Mouse (Mus musculus): Measurements from ENCODE around the gene Adipor1.

- TF ChIP-seq CTCF (IDR thresholded peaks at IDR 0.05; ENCODE audit: low read depth, low read length), result no peak
- no peak for TF ChIP-seq POLR2A (IDR thresholded peaks at IDR 0.05; ENCODE audit: borderline replicate concordance, low read depth, low read length)
Measured at GRCm38 (mm10) chr1:134411706-134412629, 3.2 kb upstream of the Adipor1 start.
